Mouse (Mus musculus) effector memory CD4-positive, alpha-beta T cell, adult 7 months (primary cell): ENCODE measurements around the gene Olfr619. TPM values are rescaled to one million over a fixed set of nuclear protein-coding genes. Genes with fewer than 3 reads are reported as not detected.

Experiments
- polyA plus RNA-seq: library from polyadenylated mRNA; unstranded; fragments of 100-300 nt; shearing (Covaris generic); gene quantifications from one replicate; pipeline ENCODE4 v1.2.1, GENCODE M21; 2017

The Olfr619 gene
- polyA plus RNA-seq: not detected

DNA sequence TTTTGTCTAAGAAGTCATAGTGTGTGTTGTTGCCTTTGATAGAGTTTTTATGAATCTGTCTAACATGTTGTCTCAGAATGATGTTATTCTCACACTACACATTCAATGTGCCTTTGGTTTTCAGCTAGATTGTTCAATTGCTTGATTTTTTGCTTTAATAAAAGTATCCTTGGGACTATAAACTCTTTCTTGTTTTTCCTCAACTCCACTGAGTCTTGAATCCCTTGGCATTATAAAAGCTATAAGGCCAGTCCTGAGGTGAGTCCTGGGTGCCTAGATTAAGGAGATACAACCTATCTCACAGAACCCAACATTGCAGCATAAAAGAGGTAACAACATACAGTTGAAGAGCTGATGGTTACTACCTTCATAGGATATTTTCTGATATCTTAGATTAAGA, at the start of gene Olfr619:
Olfr619 (plus strand) TSS at position 301 of the 400 bp plus-strand sequence.

DNA sequence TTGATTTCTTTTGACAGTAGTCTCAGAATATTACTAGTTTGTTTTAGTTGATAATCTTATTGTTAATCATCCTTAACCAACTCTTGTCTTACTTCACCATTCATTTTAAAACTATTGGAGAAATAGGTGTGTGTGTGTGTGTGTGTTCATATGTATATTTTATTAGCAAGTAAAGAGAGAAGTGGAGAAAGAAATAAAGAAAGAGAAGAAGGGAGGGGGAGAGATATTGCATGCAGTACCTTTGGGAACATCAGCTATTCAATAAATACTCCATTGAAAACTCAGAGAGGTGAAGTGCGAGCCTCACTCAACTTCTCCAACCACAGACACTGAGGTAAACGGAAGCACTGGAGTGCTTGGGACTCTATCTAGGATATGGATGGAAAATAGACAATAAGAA, 44.6 kb upstream of the Olfr619 start, which contains the start of gene Olfr615:
Olfr615 (plus strand) TSS at position 301 of the 400 bp plus-strand sequence.

DNA sequence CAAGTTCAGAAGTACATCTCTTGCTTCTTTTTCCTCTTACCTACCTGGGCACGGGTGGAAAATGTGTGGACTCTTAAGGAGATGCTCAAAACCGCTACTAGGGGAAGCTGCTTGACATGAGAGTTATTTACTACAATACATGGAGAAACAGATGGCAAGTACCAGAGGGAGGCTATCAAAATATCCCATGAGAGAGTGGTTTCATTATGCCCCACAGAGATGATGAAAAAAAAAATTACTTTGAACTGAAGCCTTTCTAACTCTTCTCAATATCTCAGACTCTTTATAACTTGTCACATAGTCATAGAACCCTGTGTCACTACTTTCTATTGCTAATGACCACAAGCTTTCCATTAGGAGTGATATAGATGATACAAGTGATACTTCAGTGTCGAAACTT, 31.3 kb upstream of the Olfr619 start, which contains the start of gene Olfr616:
Olfr616 (minus strand) TSS at position 101 of the 400 bp plus-strand sequence.

DNA sequence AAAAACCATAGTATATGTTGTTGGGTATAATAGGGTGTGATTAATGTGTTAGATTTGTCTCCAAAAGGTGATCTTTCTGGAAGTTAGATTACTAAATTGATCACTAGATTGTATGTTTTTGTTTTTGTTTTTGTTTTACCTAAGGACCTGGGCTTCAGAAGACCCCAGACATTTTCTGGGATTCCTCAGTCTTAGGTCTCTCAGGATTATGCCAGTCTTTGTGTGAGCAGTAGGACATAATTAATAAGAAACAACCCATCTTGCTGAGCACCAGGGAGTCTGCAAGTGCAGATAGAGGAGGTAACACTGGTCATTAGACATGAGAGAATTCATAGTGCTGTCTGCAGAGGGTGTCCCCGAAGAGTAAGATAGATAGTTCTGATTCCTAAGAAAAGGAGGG, 27.6 kb upstream of the Olfr619 start, which contains the start of gene Olfr617:
Olfr617 (plus strand) TSS at position 301 of the 400 bp plus-strand sequence.

DNA sequence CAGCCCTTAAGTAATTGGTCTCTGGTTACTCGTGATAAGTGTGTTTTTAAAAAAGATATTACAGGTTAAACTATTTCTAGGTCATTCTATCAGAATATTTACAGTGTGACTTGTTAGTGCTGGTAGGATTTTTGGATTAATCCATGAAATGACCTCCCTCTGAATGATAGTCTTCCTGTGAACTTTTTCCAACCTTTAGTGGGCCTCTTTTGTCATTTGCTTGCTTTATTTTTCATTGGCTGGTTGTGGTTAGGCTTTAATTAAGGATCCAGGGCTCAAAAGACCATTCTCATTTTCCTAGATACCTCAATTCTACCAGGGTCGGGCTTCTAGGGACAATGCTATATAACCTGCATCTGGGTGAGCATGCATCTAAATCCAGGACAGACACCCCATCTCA, 10.6 kb upstream of the Olfr619 start, which contains the start of gene Olfr618:
Olfr618 (plus strand) TSS at position 301 of the 400 bp plus-strand sequence.

DNA sequence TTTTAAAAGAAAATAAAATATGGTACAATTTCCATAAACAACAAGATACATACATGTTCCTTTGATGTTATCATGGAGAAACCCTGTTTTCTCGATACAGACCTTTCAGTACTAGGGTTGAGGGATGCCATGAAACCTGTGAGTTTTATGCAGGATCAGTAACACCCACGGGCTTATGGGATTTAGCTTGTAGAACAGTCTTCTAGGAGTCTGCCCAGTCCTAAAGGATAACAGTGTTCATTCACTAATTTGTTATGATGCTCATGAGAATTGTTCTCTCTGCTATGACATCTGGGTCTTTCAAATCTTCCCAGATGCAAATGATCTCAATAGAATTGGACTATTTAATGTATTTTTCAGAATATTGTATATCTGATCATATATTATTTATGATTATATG, 12.1 kb downstream of the Olfr619 start, which contains the start of gene Olfr620:
Olfr620 (minus strand) TSS at position 101 of the 400 bp plus-strand sequence.

DNA sequence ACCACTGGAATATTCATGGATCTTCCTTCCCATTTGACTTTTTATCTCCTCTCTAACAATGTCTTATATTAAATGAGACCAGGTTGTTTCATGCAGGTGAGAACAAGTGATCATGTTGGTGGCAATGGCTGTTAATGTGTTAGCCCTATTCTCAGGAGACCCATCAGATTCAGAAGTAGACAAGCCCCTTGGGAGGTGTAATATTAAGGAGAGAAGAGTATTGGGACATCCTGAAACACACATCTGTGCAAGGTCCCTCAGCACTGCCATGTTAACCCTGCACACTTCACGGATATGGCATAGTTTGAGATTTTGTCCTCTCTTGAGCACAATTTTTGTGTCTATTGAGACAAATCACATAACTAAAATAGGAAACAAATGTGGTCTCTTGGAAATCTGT, 42.2 kb downstream of the Olfr619 start, which contains the start of gene Olfr622:
Olfr622 (minus strand) TSS at position 101 of the 400 bp plus-strand sequence.

Other genes with a start within 250 kb of the Olfr619 start
- not detected for gene Olfr601, start 237.9 kb upstream of the Olfr619 start, polyA plus RNA-seq
- not detected for gene Olfr603, start 214.4 kb upstream of the Olfr619 start, polyA plus RNA-seq
- gene Usp17lc, start 185.5 kb upstream of the Olfr619 start, polyA plus RNA-seq: not detected
- gene Olfr605, start 155.1 kb upstream of the Olfr619 start, polyA plus RNA-seq: not detected
- gene Olfr606, start 151.5 kb upstream of the Olfr619 start, polyA plus RNA-seq: not detected
- gene Olfr607, start 136.4 kb upstream of the Olfr619 start, polyA plus RNA-seq: not detected
- gene Olfr608, start 130.7 kb upstream of the Olfr619 start, polyA plus RNA-seq: not detected
- gene Olfr609, start 102.5 kb upstream of the Olfr619 start, polyA plus RNA-seq: not detected
- gene Olfr610, start 88.5 kb upstream of the Olfr619 start, polyA plus RNA-seq: not detected
- not detected for gene Olfr611, start 79.7 kb upstream of the Olfr619 start, polyA plus RNA-seq
- not detected for gene Olfr612, start 57.9 kb upstream of the Olfr619 start, polyA plus RNA-seq
- not detected for gene Olfr613, start 52.5 kb upstream of the Olfr619 start, polyA plus RNA-seq
- 0.23 TPM for gene Olfr615, start 44.5 kb upstream of the Olfr619 start, polyA plus RNA-seq
- not detected for gene Olfr616, start 31.4 kb upstream of the Olfr619 start, polyA plus RNA-seq
- not detected for gene Olfr617, start 27.5 kb upstream of the Olfr619 start, polyA plus RNA-seq
- gene Olfr618, start 10.5 kb upstream of the Olfr619 start, polyA plus RNA-seq: not detected
- 0.45 TPM for gene Olfr620, start 12.0 kb downstream of the Olfr619 start, polyA plus RNA-seq
- gene Olfr622, start 42.1 kb downstream of the Olfr619 start, polyA plus RNA-seq: not detected
- gene Olfr623, start 63.1 kb downstream of the Olfr619 start, polyA plus RNA-seq: not detected
- not detected for gene Olfr624, start 70.6 kb downstream of the Olfr619 start, polyA plus RNA-seq
- not detected for gene Olfr625-ps1, start 82.1 kb downstream of the Olfr619 start, polyA plus RNA-seq
- gene Olfr243, start 114.1 kb downstream of the Olfr619 start, polyA plus RNA-seq: 0.07 TPM
- gene Olfr628, start 129.8 kb downstream of the Olfr619 start, polyA plus RNA-seq: not detected
- not detected for gene Olfr629, start 144.4 kb downstream of the Olfr619 start, polyA plus RNA-seq
- gene Olfr630, start 156.8 kb downstream of the Olfr619 start, polyA plus RNA-seq: not detected
- gene Olfr69, start 171.0 kb downstream of the Olfr619 start, polyA plus RNA-seq: not detected
- gene Olfr68, start 179.1 kb downstream of the Olfr619 start, polyA plus RNA-seq: not detected
- gene Olfr67, start 191.2 kb downstream of the Olfr619 start, polyA plus RNA-seq: not detected
- gene Hbb-bt, start 213.4 kb downstream of the Olfr619 start, polyA plus RNA-seq: not detected
- 4.4 TPM for gene Hbb-bs, start 227.5 kb downstream of the Olfr619 start, polyA plus RNA-seq
- gene Hbb-bh2, start 239.9 kb downstream of the Olfr619 start, polyA plus RNA-seq: not detected
- 0.65 TPM for gene Hbb-bh1, start 242.6 kb downstream of the Olfr619 start, polyA plus RNA-seq